Mouse (Mus musculus): Measurements from ENCODE around the gene Rhox3a2.
"Not testable (repeated sequence)": the region's sequence is repeated elsewhere in the genome, so short reads cannot be mapped to it uniquely, and the experiment has no call there.

Gene Rhox3a2

GRCm38 (mm10) chrX:37379728-37380127 is at the start of gene Rhox3a2:
Rhox3a2 (plus strand) TSS chrX:37380028.
- DNase-seq (ENCODE audit: low spot score): not testable (repeated sequence)

GRCm38 (mm10) chrX:37390548-37390947 is 10.7 kb downstream of the Rhox3a2 start, which contains the start of gene Rhox4a2:
Rhox4a2 (plus strand) TSS chrX:37390848.
- DNase-seq (ENCODE audit: low spot score): not testable (repeated sequence)

DNA sequence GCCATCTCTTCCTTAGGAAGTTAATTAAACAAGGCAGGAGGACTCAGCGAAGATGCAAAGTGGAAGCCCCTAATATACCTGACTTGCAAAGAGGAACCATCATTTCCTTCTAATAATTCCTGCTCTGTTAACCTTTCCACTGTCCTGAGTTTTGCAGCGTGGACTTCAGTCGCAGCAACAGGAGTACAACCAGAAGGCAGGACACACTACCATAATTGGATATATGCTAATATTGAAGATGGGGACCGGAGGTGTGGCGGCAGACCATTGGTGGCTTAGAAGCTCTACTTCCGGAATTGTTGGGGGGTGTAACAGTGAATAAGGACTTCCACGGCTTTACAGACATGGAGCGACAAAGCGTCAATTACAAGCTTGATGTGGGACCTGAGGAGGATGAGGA is 31.9 kb downstream of the Rhox3a2 start, which contains the start of gene Rhox2b:
Rhox2b (plus strand) TSS at position 301 of the 400 bp plus-strand sequence.
- DNase-seq (ENCODE audit: low spot score): not testable (repeated sequence)

- DNase-seq (ENCODE audit: low spot score): not testable (repeated sequence)
These were observed 52.4 kb downstream of the Rhox3a2 start, which contains the start of gene Rhox4b for GRCm38 (mm10) chrX:37432194-37432593. Rhox4b (plus strand) TSS chrX:37432494.

Data from left cerebral cortex, adult 11 months (tissue).